Mouse (Mus musculus): ENCODE measurements around the gene Flcn.

- no peak for TF ChIP-seq CTCF (IDR thresholded peaks at IDR 0.05; ENCODE audit: insufficient read depth, low read length)
- TF ChIP-seq POLR2A (IDR thresholded peaks at IDR 0.05; ENCODE audit: borderline replicate concordance, extremely low read depth, low read depth, low read length): no peak
These were observed 60.8 kb downstream of the Flcn start for GRCm38 (mm10) chr11:59749050-59749449.

Data from lung, adult 2 months (tissue).